Mouse (Mus musculus) layer of hippocampus, postnatal 25 days (tissue): Measurements from ENCODE around the gene Taf5l. TPM values are rescaled to one million over a fixed set of nuclear protein-coding genes. Genes with fewer than 3 reads are reported as not detected.
"Not testable (repeated sequence)": the region's sequence is repeated elsewhere in the genome, so short reads cannot be mapped to it uniquely, and the experiment has no call there.

Source experiments
- DNase-seq, 2 experiments: peaks; one replicate each; pipeline ENCODE4 v3.0.0; 2022; ENCODE audit warnings: mixed read lengths in 2 of 2, low spot score in 1 of 2; ENCODE audit errors: extremely low spot score in 1 of 2
- microRNA-seq, 2 experiments: library from miRNA; unstranded; fragments of <30 nt; microRNA quantifications; one replicate each; pipeline ENCODE4 v1.2.0; 2021
- total RNA-seq, 2 experiments: library from RNA; stranded (reverse); gene quantifications; 2 replicates each; pipeline ENCODE4 v1.2.3; 2021

Taf5l gene
- total RNA-seq, 2 experiments from 2014 or later, result 20.0 to 20.5 TPM

DNA sequence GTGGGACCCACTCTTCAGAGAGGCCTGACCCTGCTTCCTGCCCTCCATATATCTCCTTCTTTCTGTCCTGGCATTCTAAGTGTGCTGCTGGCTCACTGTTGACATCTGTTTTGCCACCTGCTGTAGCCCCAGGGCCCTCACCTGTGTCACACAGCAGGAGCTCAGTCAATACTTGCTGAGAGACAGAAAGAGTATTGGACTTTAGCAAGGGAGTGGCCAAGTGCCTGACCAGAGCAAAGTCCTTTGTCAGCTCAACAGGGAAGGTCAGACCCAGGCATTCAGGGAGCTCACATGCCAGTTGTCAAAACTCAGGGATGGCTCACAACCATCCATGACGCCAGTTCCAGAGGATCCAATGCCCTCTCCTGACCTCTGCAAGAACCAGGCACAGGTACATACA is 47.7 kb downstream of the Taf5l start:
- no peak for DNase-seq

DNA sequence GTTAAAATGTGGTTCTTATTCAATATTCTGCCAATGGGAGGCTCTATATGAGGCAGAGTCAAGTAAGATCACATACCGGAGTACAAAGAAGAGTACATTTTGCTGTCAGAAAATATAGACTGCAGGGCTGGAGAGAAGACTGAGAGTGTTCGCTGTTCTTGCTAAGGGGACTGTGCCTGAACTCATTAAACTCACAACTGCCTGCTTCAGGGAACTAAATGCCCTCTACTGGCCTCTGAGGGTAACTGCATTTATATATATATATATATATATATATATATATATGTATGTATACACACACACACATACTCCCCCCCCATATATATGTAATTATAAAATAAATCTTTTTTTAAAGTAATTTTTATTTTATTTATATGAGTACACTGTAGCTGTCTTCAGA is 54.3 kb downstream of the Taf5l start:
- DNase-seq, result no peak

DNA sequence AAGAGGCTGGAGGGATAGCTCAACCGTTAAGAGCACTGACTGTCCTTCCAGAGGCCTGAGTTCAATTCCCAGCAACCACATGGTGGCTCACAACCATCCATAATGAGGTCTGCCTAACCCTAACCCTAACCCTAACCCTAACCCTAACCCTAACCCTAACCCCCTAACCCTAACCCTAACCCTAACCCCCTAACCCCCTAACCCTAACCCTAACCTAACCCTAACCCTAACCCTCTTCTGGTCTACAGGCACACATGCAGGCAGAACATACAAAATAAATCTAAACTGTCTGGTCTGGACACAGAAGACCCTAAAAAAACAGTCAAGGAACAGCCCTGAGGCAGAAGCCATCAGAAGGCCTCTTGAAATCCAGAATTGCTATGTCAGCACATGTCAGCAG is 59.8 kb downstream of the Taf5l start:
- no peak for DNase-seq

DNA sequence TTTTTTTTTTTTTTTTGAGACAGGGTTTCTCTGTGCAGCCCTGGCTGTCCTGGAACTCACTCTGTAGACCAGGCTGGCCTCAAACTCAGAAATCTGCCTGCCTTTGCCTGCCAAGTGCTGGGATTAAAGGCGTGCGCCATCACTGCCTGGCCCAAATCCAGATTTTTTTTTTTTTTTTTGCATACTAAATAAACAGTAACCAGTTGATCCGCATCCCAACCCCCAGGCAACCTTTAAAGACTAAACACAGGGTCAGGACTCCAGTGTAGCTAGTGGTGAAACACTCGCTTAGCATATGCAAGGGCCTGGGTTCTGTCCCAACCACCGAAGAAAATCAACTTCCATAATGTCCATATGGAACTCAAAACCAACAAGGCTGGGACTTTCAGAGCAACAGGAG is 60.6 kb downstream of the Taf5l start:
- not testable (repeated sequence) for DNase-seq

DNA sequence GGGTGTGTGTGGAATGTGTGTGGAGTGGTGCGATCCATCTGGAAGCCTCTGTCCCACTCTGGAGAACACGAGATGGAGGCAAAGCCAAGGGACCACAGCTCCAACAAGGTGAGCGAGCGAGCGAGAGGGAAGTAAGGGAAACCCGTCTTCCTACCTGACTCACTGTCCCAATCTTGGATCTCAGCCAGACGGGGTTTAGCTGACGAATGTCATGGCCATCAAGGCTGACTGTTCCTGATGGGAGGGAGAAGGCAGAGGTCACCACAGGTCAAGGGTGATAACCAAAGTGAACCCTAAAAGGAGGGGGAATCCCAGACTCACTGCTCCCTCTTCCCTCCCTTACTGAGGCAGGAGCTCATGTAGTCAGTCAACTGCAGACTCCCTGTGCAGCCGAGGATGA is 61.1 kb downstream of the Taf5l start:
- DNase-seq, result no peak

DNA sequence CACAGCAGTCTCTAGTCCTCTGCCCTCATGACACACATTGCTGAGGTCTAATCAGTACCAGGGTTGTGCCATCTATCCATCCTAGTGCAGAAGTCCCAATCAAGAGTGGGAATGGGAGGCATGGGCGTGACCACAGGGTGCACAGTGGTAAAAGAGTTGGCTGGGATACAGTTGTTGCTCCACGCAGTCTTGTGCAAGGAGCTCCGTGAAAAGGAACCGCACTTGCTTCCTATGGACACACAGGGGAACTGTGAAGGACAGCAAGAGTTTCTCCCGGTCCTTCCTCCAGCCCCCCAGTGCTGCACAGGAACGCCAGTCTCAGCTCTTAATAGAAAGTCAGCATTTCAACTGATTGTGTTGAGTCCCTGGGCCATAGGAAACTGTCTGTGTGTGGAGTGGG is 61.7 kb downstream of the Taf5l start:
- DNase-seq, result no peak

DNA sequence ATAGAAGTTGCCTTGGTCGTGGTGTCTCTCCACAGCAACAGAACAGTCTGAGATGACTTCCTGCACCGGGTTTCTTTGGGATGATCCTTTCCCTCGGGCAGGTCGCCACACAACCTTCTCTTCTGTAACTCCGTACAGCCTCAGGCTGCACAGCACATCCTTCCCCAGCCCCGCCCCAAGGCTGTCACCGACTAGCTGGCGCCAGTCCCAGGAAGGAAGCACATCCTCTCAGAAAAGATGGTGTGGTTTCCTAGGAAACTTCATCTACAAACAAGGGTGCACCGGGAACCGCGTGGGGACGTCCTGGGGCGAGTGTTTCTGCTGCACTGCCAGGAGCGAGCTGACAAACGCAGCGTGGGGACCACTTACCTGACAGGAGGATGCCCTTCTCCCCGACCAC is 63.1 kb downstream of the Taf5l start:
- DNase-seq, result no peak

DNA sequence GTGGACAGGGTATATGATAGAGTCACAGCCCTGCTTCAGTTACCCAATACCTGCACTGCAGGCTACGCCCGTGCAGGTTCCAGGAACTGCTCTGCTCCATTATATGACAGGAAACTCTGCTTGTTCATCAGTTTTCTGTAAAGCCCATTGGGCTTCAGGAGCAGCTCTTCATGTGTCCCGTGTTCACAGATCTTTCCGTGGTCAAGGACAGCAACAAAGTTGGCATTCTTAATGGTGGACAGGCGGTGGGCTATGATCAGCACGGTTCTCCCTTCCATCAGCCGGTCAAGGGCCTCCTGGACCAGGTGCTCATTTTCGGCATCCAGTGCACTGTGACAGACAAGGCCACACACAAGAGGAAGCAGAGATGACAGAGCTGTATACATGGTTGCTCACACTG is 67.0 kb downstream of the Taf5l start:
- no peak for DNase-seq

DNA sequence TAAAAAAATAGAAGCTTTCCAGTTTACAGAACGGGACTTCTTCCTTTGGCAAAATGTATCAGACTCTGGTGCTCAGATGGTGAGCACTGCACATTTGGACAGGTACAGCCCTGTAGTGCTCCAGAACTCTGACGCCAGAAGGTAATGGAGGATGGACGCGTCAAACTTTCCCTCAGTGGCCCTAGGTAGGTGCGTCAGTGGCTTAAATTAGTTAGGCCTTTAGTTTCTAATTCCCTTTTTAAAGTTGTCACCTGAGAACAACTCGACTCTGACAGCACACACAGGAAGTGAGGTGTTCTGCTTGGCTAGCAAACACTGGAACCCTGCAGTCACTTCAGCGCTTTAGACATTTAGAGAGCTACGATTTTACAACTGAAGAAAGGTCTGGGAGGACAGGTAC is 67.5 kb downstream of the Taf5l start:
- no peak for DNase-seq

DNA sequence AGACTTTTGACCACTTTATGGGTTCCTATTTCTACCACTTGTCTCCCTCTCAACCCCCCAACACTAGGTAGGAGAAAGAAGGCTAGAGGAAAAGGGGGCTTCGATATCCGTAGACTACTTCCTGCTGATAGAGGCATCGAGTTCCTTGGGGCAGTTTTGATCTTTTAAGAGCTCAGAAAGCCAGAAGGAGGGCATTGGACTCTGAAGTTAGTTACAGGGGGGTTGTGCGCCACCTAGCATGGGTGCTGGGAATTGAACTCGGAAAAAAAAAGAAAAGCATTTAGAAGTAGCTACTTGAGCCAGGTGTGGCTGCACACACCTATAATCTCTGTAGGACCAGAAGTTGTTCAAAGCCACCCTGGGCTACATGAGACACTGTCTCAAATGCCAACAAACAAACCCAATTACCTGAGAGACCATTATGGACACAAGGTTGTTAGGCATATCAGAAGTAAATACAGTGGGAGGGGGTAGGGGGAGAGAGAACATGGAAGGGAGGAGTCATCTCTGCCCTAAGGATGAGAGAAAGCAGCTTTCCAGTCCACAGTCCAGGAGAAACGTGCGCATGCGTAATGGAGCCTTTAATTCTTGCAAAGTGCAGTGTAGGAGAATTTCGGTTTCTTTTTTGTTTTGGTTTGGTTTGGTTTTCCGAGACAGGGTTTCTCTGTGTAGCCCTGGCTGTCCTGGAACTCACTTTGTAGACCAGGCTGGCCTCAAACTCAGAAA is 71.0 kb downstream of the Taf5l start:
- peak; percentile 21 to 43 for DNase-seq

DNA sequence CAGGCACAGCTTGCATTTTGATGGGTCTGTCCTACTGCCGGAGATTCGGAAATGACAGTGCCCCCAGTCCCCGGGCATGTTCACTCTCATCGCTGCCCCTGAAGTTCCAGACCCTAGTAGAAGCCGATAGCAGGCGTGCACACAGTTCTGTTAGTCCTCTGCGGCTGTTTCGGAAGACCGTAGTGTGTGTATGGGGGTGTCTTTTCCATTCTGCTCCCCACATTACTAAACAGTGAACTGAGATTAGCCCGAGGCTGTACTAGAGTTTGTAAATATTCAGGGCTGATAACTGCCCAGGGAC is 71.6 kb downstream of the Taf5l start:
- DNase-seq, result no peak

DNA sequence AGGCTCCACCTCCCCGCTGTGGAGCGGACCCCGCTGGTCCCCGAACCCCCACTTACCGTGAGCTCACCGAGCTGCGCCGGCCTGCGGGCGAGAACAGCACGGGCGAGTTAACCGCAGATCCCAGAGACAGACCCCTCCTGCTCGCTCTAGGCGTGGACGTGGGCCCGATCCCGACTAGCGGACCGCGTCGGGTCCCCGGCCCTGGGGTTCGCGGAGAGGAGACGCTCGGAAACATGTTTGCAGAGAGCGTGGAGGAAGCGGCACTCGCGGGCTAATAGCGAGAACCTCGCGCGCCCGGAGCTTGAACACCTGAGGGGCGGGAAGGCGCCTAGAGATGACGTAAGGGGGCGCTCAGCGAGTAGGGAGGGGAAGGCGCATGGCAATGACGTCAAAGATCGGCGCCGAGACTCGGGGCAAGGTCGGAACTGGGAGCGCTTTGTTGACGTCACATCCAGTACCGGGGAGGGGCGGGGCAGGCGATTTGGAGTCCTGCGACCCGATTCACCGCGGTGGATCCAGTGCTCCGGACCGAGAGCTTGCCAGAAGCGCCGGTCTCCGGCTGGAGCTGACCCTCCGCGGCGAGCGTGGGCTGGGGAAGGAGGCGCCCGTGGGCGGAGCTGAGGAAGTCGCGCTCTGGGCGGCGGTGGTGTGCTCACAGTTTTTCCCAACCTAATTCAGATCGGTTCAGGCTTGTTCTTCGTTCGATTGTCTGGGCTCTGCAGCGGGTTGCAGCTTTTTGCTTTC is 72.1 kb downstream of the Taf5l start, which contains the start of gene Nup133:
TSS of gene Nup133 (minus strand) at position 324 of the 744 bp plus-strand sequence.
- DNase-seq, result peak; percentile 100

Small RNA genes lying within 50 kb of the gene (microRNA-seq; reads per million reads assigned to microRNA genes)
- gene Mir1967, result 0 reads per million in 2 experiments

Other genes with a start within 250 kb of the Taf5l start
- gene Rab4a, start 215.4 kb downstream of the Taf5l start, total RNA-seq, result 10 to 100 TPM; 42.9 to 44.9 TPM
- gene Ccsap, start 161.2 kb downstream of the Taf5l start, total RNA-seq, result 10 to 100 TPM; 58.6 to 63.2 TPM
- gene Acta1, start 126.6 kb downstream of the Taf5l start, total RNA-seq, result 1 to 10 TPM; 7.4 to 9.0 TPM
- 10 to 100 TPM; 21.7 to 24.3 TPM for gene Nup133, start 72.1 kb downstream of the Taf5l start, total RNA-seq
- gene Abcb10, start 38.3 kb downstream of the Taf5l start, total RNA-seq, result 10 to 100 TPM; 19.2 to 20.0 TPM
- gene Urb2, start 111 bp upstream of the Taf5l start, total RNA-seq, result 10 to 100 TPM; 11.5 TPM
- gene Galnt2, start 210.0 kb upstream of the Taf5l start, total RNA-seq, result 10 to 100 TPM; 35.5 to 45.9 TPM